Mouse (Mus musculus): Measurements from ENCODE around the gene Ccdc38. TPM values are rescaled to one million over a fixed set of nuclear protein-coding genes. Genes with fewer than 3 reads are reported as not detected.

The Ccdc38 gene
- polyA plus RNA-seq, 1 experiment from 2014 or later, result 0.21 TPM

DNA sequence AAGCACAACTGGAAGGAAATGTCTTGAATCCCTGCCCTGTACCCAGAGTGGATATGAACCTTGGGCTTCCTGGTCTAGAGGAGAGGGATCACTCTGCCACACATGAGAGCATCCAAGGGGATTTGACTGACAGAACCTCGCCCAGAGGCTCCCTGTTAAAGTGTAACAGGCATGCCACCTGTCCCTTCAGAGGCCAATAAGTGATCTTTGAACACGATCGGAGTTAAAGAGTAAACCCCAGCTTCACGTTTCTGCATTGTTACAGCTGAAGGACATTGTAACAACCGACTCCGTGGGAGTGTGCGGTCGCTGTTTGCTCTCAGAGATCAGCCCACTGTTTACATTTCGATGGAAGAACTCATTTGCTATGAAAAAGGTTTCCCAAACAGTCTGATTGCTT is 83.3 kb downstream of the Ccdc38 start:
- no peak for ATAC-seq (ENCODE audit: insufficient number of reproducible peaks, low FRiP score, low TSS enrichment, low read depth)
- Histone ChIP-seq H3K4me3 (ENCODE audit: low read depth, low read length) (no peak overlapping the region), H3K9me3 (ENCODE audit: control insufficient read depth, low read length) (no peaks in the 10 kb centered on the region), H3K27ac (replicated peaks; ENCODE audit: low read depth, low read length) (no peak overlapping the region), H3K4me2 (ENCODE audit: low read depth, severe bottlenecking) (no peak overlapping the region), H3K36me3 (ENCODE audit: control insufficient read depth, insufficient read depth, low read length) (no peaks in the 10 kb centered on the region), H3K9ac (ENCODE audit: low read length) (no peak overlapping the region), H3K4me1 (ENCODE audit: control insufficient read depth, insufficient read depth, low read length) (no peaks in the 10 kb centered on the region), H3K27me3 (ENCODE audit: control insufficient read depth, insufficient read depth, low read length) (no peaks in the 10 kb centered on the region)
- 72% methylated on average over 9 of the region's 9 CpGs for WGBS
- DNase-seq (ENCODE audit: low spot score), result no peak

GRCm38 (mm10) chr10:93624151-93624550 is 83.7 kb downstream of the Ccdc38 start:
- no peaks in the 10 kb centered on the region for H3K9me3 ChIP-seq (ENCODE audit: control insufficient read depth, low read length)
- no peak overlapping the region for H3K4me2 ChIP-seq (ENCODE audit: low read depth, severe bottlenecking)
- H3K27ac ChIP-seq (replicated peaks; ENCODE audit: low read depth, low read length), result no peak overlapping the region
- H3K36me3 ChIP-seq (ENCODE audit: control insufficient read depth, insufficient read depth, low read length), result no peaks in the 10 kb centered on the region
- 85% methylated on average over 10 of the region's 10 CpGs for WGBS
- no peak overlapping the region for H3K4me3 ChIP-seq (ENCODE audit: low read depth, low read length)
- DNase-seq (ENCODE audit: low spot score), result no peak
- H3K4me1 ChIP-seq (ENCODE audit: control insufficient read depth, insufficient read depth, low read length), result no peaks in the 10 kb centered on the region
- no peaks in the 10 kb centered on the region for H3K27me3 ChIP-seq (ENCODE audit: control insufficient read depth, insufficient read depth, low read length)
- no peak overlapping the region for H3K9ac ChIP-seq (ENCODE audit: low read length)
- no peak for ATAC-seq (ENCODE audit: insufficient number of reproducible peaks, low FRiP score, low TSS enrichment, low read depth)

DNA sequence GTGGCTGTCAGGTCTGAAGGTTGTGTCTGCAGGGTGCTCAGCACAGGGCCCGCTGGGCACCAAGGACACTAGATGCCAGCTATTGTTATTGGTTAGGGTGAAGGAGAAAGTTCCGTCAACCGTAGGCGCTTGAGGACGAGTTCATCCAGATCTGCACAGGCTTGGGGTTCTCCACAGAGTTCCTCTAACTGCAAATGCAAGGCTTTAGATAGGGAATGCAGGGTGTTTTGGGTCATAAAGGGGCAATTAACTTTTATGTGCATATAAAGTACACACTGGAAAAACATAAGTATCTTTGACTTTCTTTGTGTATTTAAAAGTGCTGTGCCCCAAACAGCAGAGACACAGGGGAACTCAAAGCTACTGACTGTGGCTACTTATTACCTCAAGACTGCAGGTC is 89.9 kb downstream of the Ccdc38 start:
- Histone ChIP-seq H3K27ac (replicated peaks; ENCODE audit: low read depth, low read length) (no peak overlapping the region), H3K4me1 (ENCODE audit: control insufficient read depth, insufficient read depth, low read length) (no peaks in the 10 kb centered on the region), H3K27me3 (ENCODE audit: control insufficient read depth, insufficient read depth, low read length) (peaks cover 2% of the 10 kb centered on the region; the same call in 1 of the 2 replicates), H3K9ac (ENCODE audit: low read length) (no peak overlapping the region), H3K4me3 (ENCODE audit: low read depth, low read length) (no peak overlapping the region), H3K9me3 (ENCODE audit: control insufficient read depth, low read length) (no peaks in the 10 kb centered on the region), H3K36me3 (ENCODE audit: control insufficient read depth, insufficient read depth, low read length) (no peaks in the 10 kb centered on the region), H3K4me2 (ENCODE audit: low read depth, severe bottlenecking) (no peak overlapping the region)
- 90% methylated on average over 5 of the region's 5 CpGs for WGBS
- DNase-seq (ENCODE audit: low spot score) (no peak), ATAC-seq (ENCODE audit: insufficient number of reproducible peaks, low FRiP score, low TSS enrichment, low read depth) (no peak)

DNA sequence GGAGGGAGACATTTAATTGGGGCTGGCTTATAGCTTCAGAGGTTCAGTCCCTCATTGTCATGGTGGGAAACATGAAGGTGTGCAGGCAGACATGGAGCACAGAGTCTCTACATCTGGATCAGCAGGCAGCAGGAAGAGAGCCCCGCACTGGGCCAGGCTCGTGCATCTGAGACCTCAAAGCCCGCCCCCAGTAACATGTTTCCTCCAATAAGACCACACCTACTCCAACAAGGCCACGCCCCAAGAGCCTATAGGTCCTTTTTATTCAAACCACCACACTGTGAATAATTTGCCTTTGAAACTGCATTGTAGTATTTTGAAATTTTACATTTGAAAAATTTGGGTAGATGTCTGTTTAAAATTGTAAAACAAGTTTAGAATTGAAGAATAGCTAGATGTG is 91.7 kb downstream of the Ccdc38 start:
- WGBS, result 76% methylated on average over 4 of the region's 4 CpGs
- Histone ChIP-seq H3K9ac (ENCODE audit: low read length) (no peak overlapping the region), H3K27ac (replicated peaks; ENCODE audit: low read depth, low read length) (no peak overlapping the region), H3K9me3 (ENCODE audit: control insufficient read depth, low read length) (no peaks in the 10 kb centered on the region), H3K4me3 (ENCODE audit: low read depth, low read length) (no peak overlapping the region), H3K27me3 (ENCODE audit: control insufficient read depth, insufficient read depth, low read length) (peaks cover 2% of the 10 kb centered on the region; the same call in 1 of the 2 replicates), H3K4me2 (ENCODE audit: low read depth, severe bottlenecking) (no peak overlapping the region), H3K36me3 (ENCODE audit: control insufficient read depth, insufficient read depth, low read length) (no peaks in the 10 kb centered on the region), H3K4me1 (ENCODE audit: control insufficient read depth, insufficient read depth, low read length) (no peaks in the 10 kb centered on the region)
- ATAC-seq (ENCODE audit: insufficient number of reproducible peaks, low FRiP score, low TSS enrichment, low read depth) (no peak), DNase-seq (ENCODE audit: low spot score) (no peak)

GRCm38 (mm10) chr10:93633563-93633962 is 93.1 kb downstream of the Ccdc38 start:
- Histone ChIP-seq H3K36me3 (ENCODE audit: control insufficient read depth, insufficient read depth, low read length) (no peaks in the 10 kb centered on the region), H3K4me2 (ENCODE audit: low read depth, severe bottlenecking) (no peak overlapping the region), H3K4me3 (ENCODE audit: low read depth, low read length) (no peak overlapping the region), H3K9me3 (ENCODE audit: control insufficient read depth, low read length) (no peaks in the 10 kb centered on the region), H3K9ac (ENCODE audit: low read length) (no peak overlapping the region), H3K4me1 (ENCODE audit: control insufficient read depth, insufficient read depth, low read length) (no peaks in the 10 kb centered on the region), H3K27me3 (ENCODE audit: control insufficient read depth, insufficient read depth, low read length) (peaks cover 2% of the 10 kb centered on the region; the same call in 1 of the 2 replicates), H3K27ac (replicated peaks; ENCODE audit: low read depth, low read length) (no peak overlapping the region)
- WGBS, result 84% methylated on average over 5 of the region's 5 CpGs
- DNase-seq (ENCODE audit: low spot score) (no peak), ATAC-seq (ENCODE audit: insufficient number of reproducible peaks, low FRiP score, low TSS enrichment, low read depth) (no peak)

Other genes starting within 250 kb of the Ccdc38 start
- 51.7 and 52.8 TPM in 2 replicates for gene Elk3, start 229.5 kb upstream of the Ccdc38 start, polyA plus RNA-seq (2014; fragmentation: Nextera tagmentation; extraction: Ambion mirVana)
- gene Lta4h, start 87.2 kb upstream of the Ccdc38 start, polyA plus RNA-seq (2014; fragmentation: Nextera tagmentation; extraction: Ambion mirVana), result 181 and 193 TPM in 2 replicates
- 0.29 and 1.1 TPM in 2 replicates for gene Hal, start 51.9 kb upstream of the Ccdc38 start, polyA plus RNA-seq (2014; fragmentation: Nextera tagmentation; extraction: Ambion mirVana)
- gene Amdhd1, start 599 bp upstream of the Ccdc38 start, polyA plus RNA-seq (2014; fragmentation: Nextera tagmentation; extraction: Ambion mirVana), result 0.23 and 0.43 TPM in 2 replicates
- 192 and 200 TPM in 2 replicates for gene Snrpf, start 49.1 kb downstream of the Ccdc38 start, polyA plus RNA-seq (2014; fragmentation: Nextera tagmentation; extraction: Ambion mirVana)
- 0.65 and 0.81 TPM in 2 replicates for gene Ntn4, start 100.0 kb downstream of the Ccdc38 start, polyA plus RNA-seq (2014; fragmentation: Nextera tagmentation; extraction: Ambion mirVana)